Mouse (Mus musculus) bone marrow macrophage, adult 2 months (primary cell): ENCODE measurements around the gene Tomm34. TPM values are rescaled to one million over a fixed set of nuclear protein-coding genes. Genes with fewer than 3 reads are reported as not detected.

Source experiments
- H3K27ac ChIP-seq: 2 replicates; pipeline ENCODE4 v1.5.1; 2012; ENCODE audit warnings: low read depth, low read length; ENCODE audit not compliant: insufficient read depth
- H3K4me1 ChIP-seq: 2 replicates; pipeline ENCODE4 v1.6.1; 2012; ENCODE audit warnings: low read length; ENCODE audit not compliant: control insufficient read depth, insufficient read depth
- H3K4me3 ChIP-seq: 2 replicates; pipeline ENCODE4 v1.5.1; 2012; ENCODE audit warnings: mild to moderate bottlenecking, low read length, moderate library complexity; ENCODE audit not compliant: insufficient read depth
- CTCF ChIP-seq: IDR thresholded peaks from 2 replicates; pipeline ENCODE4 v1.5.1; 2012; ENCODE audit warnings: low read depth, mild to moderate bottlenecking, low read length, moderate library complexity
- POLR2A ChIP-seq: IDR thresholded peaks from 2 replicates; pipeline ENCODE4 v1.6.1; 2012; ENCODE audit warnings: mild to moderate bottlenecking, low read depth, low read length, borderline replicate concordance
- polyA plus RNA-seq: library from polyadenylated mRNA; stranded (reverse); fragments of >200 nt; gene quantifications from 2 replicates; pipeline ENCODE4 v1.2.4, GENCODE M21; 2012; ENCODE audit not compliant: missing spikeins, insufficient read depth, insufficient read length

The Tomm34 gene
- polyA plus RNA-seq, 1 experiment, result 60.6 TPM

GRCm38 (mm10) chr2:164102366-164102765 is 31.4 kb upstream of the Tomm34 start:
- H3K27ac ChIP-seq, result no peak overlapping the region
- H3K4me1 ChIP-seq, result no peaks in the 10 kb centered on the region
- H3K4me3 ChIP-seq, result no peak overlapping the region
- TF ChIP-seq CTCF, result no peak
- no peak for TF ChIP-seq POLR2A

- no peak overlapping the region for H3K4me3 ChIP-seq
- no peaks in the 10 kb centered on the region for H3K4me1 ChIP-seq
- TF ChIP-seq POLR2A (no peak), CTCF (no peak)
- no peak overlapping the region for H3K27ac ChIP-seq
Measured at GRCm38 (mm10) chr2:164101936-164102335, 31.0 kb upstream of the Tomm34 start.

GRCm38 (mm10) chr2:164098603-164099250 is 27.8 kb upstream of the Tomm34 start:
- Histone ChIP-seq H3K4me3 (no peak overlapping the region), H3K4me1 (no peaks in the 10 kb centered on the region), H3K27ac (no peak overlapping the region)

GRCm38 (mm10) chr2:164094152-164094551 is 23.2 kb upstream of the Tomm34 start:
- no peak overlapping the region for H3K4me3 ChIP-seq
- TF ChIP-seq CTCF (no peak), POLR2A (no peak)
- H3K4me1 ChIP-seq, result peaks cover 20% of the 10 kb centered on the region
- no peak overlapping the region for H3K27ac ChIP-seq

More at GRCm38 (mm10) chr2:164098603-164099250, 27.8 kb upstream of the Tomm34 start:
- no peak for TF ChIP-seq POLR2A
- no peak for TF ChIP-seq CTCF

GRCm38 (mm10) chr2:164089508-164089907 is 18.5 kb upstream of the Tomm34 start:
- no peak overlapping the region for H3K27ac ChIP-seq
- peaks cover 35% of the 10 kb centered on the region for H3K4me1 ChIP-seq
- H3K4me3 ChIP-seq, result no peak overlapping the region
- TF ChIP-seq CTCF (no peak), POLR2A (no peak)

- TF ChIP-seq POLR2A (no peak), CTCF (no peak)
- Histone ChIP-seq H3K27ac (no peak overlapping the region), H3K4me1 (peaks cover 35% of the 10 kb centered on the region), H3K4me3 (no peak overlapping the region)
Measured at GRCm38 (mm10) chr2:164087416-164088017, 16.5 kb upstream of the Tomm34 start.

GRCm38 (mm10) chr2:164084342-164084700 is 13.4 kb upstream of the Tomm34 start:
- Histone ChIP-seq H3K27ac (peak overlapping the region; percentile 98), H3K4me3 (peak overlapping the region; percentile 56), H3K4me1 (peaks cover 34% of the 10 kb centered on the region)
- TF ChIP-seq CTCF (no peak), POLR2A (no peak)

- Histone ChIP-seq H3K4me1 (peaks cover 34% of the 10 kb centered on the region), H3K4me3 (peak overlapping the region; percentile 56), H3K27ac (peak overlapping the region; percentile 98)
- no peak for TF ChIP-seq POLR2A
- no peak for TF ChIP-seq CTCF
Measured at GRCm38 (mm10) chr2:164083609-164084341, 12.8 kb upstream of the Tomm34 start.

- no peak for TF ChIP-seq POLR2A
- no peak for TF ChIP-seq CTCF
- Histone ChIP-seq H3K27ac (peak overlapping the region; percentile 89), H3K4me3 (no peak overlapping the region), H3K4me1 (peaks cover 43% of the 10 kb centered on the region)
Measured at GRCm38 (mm10) chr2:164082175-164082574, 11.2 kb upstream of the Tomm34 start.

- H3K27ac ChIP-seq, result no peak overlapping the region
- peaks cover 47% of the 10 kb centered on the region for H3K4me1 ChIP-seq
- H3K4me3 ChIP-seq, result no peak overlapping the region
- TF ChIP-seq CTCF, result no peak
- no peak for TF ChIP-seq POLR2A
Measured at GRCm38 (mm10) chr2:164081577-164081976, 10.6 kb upstream of the Tomm34 start.
